Mouse (Mus musculus) bone marrow, adult 2 months (tissue): ENCODE measurements at regions not wholly inside any gene's neighbourhood (a gene's known extent, or its start where the extent isn't known, plus 50 kb on each side); places are given as distances from the start of the nearest gene placed in this dataset.

Experiments used
- CTCF ChIP-seq: fragments of 200-500 bp; IDR thresholded peaks from 2 replicates; pipeline ENCODE4 v1.5.1; 2011; ENCODE audit warnings: low read length, control low read depth; ENCODE audit not compliant: control insufficient read depth, insufficient read depth
- POLR2A ChIP-seq: fragments of 200-500 bp; IDR thresholded peaks from 2 replicates; pipeline ENCODE4 v1.6.1; 2011; ENCODE audit warnings: low read depth, mild to moderate bottlenecking, control low read depth, low read length, borderline replicate concordance; ENCODE audit not compliant: control insufficient read depth

DNA sequence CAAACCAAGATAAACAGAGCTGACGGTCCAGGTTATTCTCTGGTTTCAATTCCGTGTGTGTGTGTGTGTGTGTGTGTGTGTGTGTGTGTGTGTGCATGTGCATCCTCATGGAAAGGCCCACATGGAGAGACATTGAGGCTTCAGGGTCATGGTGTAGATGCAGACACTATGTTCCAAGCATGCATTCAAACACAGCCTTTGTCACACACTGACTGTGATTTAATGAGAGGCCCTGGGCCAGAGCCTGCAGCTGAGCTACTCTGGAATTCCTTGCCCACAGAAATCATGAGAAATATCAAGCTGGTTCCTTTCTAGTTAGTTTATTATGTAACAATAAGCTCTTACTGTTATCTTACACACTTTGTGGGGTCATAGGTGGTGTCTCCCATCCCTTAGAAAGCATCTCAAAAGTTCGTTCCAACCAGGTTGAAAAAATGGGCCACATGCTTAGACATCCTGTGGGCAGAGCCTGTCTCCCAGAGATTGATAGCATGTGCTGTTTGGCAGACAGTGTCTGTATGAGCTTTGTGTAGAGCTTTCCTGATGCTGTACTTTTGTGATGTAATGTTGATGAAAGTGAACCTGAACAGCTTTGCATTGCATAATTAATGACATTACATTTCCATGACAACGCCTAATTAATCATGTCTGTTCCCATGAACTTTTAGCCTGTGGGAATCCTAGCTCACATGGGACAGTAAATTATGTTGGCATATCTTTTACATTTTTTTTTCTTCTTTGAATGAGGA lies 62.8 kb upstream of the Tpm1 start:
- TF ChIP-seq POLR2A, result no peak
- no peak for TF ChIP-seq CTCF
